Mouse (Mus musculus): ENCODE results near the gene 2610507B11Rik. TPM values are rescaled to one million over a fixed set of nuclear protein-coding genes. Genes with fewer than 3 reads are reported as not detected.
A peak's percentile ranks its signal among the peaks of the same experiment; 100 is the strongest.

The 2610507B11Rik gene
- 52.8 and 72.1 TPM in 2 replicates for polyA plus RNA-seq (2014; fragmentation: Nextera tagmentation; extraction: Ambion mirVana)

DNA sequence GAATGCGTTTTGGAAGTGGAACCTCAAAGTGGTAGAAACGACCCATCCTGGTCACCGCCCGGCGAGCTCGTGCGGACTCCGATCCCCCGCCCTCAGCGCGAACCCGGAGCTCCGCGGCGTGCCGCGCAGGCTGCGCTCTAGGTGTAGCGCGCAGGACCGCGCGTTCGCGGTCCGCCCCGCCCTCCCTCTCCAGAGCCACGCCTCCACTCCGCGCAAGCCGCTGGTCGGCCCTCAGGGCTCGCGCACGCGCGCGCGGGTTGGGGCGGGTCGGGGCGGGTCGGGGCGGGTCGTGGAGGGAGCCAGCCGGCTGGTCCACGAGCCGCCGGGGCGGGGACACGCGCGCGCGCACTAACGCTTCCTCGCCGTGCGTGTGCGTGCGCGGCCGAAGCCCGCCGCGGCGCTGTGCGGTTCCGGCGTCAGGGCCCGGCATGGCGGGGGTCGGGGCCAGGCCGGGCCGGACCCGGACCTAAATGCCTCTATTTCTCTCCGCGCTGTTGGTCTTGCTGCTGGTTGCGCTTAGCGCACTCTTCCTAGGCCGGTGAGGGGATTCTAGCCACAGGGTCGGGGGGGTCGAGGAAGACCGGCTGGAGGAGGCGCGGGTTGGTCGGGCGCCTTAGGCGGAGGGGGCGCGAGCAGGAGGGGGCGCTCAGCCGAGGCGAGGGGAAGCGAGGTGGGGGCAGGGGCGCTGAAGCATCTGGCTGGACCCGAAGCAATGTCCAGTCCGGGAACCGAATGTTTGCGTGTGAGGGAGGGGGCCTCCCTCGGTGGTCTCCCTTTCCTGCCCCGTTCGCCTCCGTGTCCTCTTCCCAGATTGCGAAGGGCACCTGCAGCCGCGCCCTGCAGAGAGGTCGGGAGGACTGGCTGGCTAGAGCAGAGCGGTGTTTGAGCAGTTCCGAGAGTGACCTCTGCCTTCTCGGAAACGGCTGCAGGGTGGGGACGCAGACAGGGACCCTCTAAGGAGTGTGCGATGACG, at the start of gene 2610507B11Rik:
Gene 2610507B11Rik, plus strand, starts transcription at position 373 of the 973 bp plus-strand sequence.
- ATAC-seq (ENCODE audit: low FRiP score, low TSS enrichment) (peak; percentile 97), DNase-seq (peak; percentile 98)
- H3K27ac ChIP-seq (replicated peaks; ENCODE audit: low read depth, low read length): peak within 1 kb of the TSS; percentile 82
- peaks cover 30% of the 10 kb centered on the region for H3K36me3 ChIP-seq (ENCODE audit: control insufficient read depth, insufficient read depth, low read length)
- no peaks in the 10 kb centered on the region for H3K9me3 ChIP-seq (ENCODE audit: control insufficient read depth, low read length)
- peak within 1 kb of the TSS; percentile 76 for H3K9ac ChIP-seq (replicated peaks; ENCODE audit: low read length)
- peak within 1 kb of the TSS; percentile 81 for H3K4me2 ChIP-seq (ENCODE audit: low read length)
- no peaks in the 10 kb centered on the region for H3K27me3 ChIP-seq (ENCODE audit: control insufficient read depth, insufficient read depth, low read length)
- 0 out of 2 replicates have a peak, but pooled peaks cover 4% of the 10 kb centered on the region for H3K4me1 ChIP-seq (ENCODE audit: control insufficient read depth, insufficient read depth, low read length)
- H3K4me3 ChIP-seq (replicated peaks; ENCODE audit: low read depth, low read length): peak within 1 kb of the TSS; percentile 87
- under 1% methylated on average over 96 of the region's 115 CpGs for WGBS

DNA sequence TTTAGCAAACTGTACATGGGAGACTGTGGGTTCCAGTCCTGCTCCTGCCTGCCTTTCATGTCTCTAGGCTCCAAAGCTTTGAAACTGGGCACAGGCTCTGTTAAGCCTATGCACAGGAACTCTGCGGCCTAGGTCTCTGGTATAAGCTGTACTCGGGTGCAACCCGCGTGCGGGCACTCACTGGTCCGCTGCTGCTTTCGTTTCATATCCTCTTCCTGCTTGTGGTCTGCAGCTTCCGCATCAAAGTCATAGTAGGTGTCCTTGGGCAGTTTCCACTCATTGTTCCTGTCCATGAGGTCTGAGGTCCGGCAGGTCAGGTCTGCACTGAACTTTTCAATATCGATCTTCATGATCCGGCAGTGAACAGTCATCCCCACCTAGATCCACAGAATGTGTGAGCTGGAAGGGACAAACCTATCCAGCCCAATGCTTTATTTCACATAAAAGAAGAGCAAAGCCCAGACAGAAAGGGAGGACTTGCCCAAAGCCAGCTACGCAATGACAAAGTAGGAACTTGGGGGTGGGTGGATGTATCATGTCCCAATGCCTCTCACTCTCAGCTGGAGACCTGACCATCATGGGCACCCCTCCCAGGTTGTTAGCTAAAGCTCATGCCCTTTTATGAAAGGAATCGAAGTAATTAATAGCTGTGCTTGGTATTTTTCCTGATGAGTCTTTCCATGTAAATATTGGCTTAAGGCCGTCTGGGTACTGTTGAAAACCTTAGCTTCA, 48.3 kb upstream of the 2610507B11Rik start:
- DNase-seq: no peak
- Histone ChIP-seq H3K4me1 (ENCODE audit: control insufficient read depth, insufficient read depth, low read length) (no peaks in the 10 kb centered on the region), H3K9ac (replicated peaks; ENCODE audit: low read length) (no peak overlapping the region), H3K9me3 (ENCODE audit: control insufficient read depth, low read length) (no peaks in the 10 kb centered on the region), H3K27ac (replicated peaks; ENCODE audit: low read depth, low read length) (no peak overlapping the region), H3K27me3 (ENCODE audit: control insufficient read depth, insufficient read depth, low read length) (no peaks in the 10 kb centered on the region), H3K36me3 (ENCODE audit: control insufficient read depth, insufficient read depth, low read length) (peaks cover 100% of the 10 kb centered on the region), H3K4me3 (replicated peaks; ENCODE audit: low read depth, low read length) (no peak overlapping the region), H3K4me2 (ENCODE audit: low read length) (no peak overlapping the region)
- no peak for ATAC-seq (ENCODE audit: low FRiP score, low TSS enrichment)
- 95% methylated on average over 14 of the region's 14 CpGs for WGBS

DNA sequence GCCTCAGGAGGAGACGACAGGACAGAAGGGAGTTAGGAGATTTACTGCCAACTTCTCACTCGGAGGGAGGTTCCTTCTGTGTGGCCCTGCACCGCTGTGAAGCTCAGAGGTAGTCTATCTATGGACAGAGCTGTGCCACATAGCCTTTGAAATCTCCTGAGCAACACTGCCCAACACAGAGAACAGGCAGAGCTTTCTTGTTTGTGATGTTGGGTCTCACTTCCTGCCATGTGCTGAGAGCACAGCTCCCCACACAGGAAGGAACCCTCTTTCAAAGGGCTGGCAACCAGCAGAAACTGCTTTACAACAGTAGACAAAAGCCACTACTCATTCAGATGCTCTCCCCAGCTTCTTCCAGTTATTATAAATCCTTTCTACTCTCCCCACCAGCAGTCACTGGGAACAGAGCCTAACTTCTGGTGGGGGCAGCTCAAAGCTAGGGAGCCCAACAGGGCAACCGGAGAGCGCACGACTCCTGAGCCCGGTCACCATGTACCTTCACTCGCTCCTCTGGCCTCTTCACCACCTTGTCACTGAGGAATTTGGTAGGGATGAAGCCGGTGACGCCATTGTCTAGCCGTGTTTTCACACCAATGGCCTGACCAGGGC, 45.7 kb upstream of the 2610507B11Rik start:
- H3K4me2 ChIP-seq (ENCODE audit: low read length): no peak overlapping the region
- no peak for ATAC-seq (ENCODE audit: low FRiP score, low TSS enrichment)
- peaks cover 100% of the 10 kb centered on the region for H3K36me3 ChIP-seq (ENCODE audit: control insufficient read depth, insufficient read depth, low read length)
- DNase-seq: no peak
- H3K9ac ChIP-seq (replicated peaks; ENCODE audit: low read length): no peak overlapping the region
- H3K9me3 ChIP-seq (ENCODE audit: control insufficient read depth, low read length): no peaks in the 10 kb centered on the region
- H3K27ac ChIP-seq (replicated peaks; ENCODE audit: low read depth, low read length): no peak overlapping the region
- H3K27me3 ChIP-seq (ENCODE audit: control insufficient read depth, insufficient read depth, low read length): no peaks in the 10 kb centered on the region
- no peaks in the 10 kb centered on the region for H3K4me1 ChIP-seq (ENCODE audit: control insufficient read depth, insufficient read depth, low read length)
- no peak overlapping the region for H3K4me3 ChIP-seq (replicated peaks; ENCODE audit: low read depth, low read length)
- 92% methylated on average over 11 of the region's 11 CpGs for WGBS

- H3K4me2 ChIP-seq (ENCODE audit: low read length): no peak overlapping the region
Observed at GRCm38 (mm10) chr11:78223586-78223985, 38.0 kb upstream of the 2610507B11Rik start.

DNA sequence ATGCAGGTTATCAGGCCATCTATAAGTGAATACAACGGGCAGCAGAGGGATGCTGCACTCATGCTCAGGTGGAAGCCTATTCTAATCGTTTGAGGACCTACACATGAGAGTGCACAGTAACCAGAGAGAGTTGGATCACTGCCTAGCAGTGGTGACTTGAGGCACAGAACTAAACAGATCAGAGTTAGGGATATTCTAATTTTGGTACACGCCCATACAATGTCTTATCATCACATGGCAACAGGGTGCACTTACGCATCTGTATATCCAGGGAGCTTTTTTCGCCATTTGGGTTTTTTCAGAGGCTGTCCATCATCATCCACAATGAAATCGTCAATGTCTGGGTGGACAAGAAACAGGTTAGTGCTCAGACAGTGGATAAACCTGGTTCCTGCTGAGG, 30.0 kb upstream of the 2610507B11Rik start:
- Histone ChIP-seq H3K4me3 (replicated peaks; ENCODE audit: low read depth, low read length) (no peak overlapping the region), H3K27me3 (ENCODE audit: control insufficient read depth, insufficient read depth, low read length) (no peaks in the 10 kb centered on the region), H3K27ac (replicated peaks; ENCODE audit: low read depth, low read length) (no peak overlapping the region), H3K9me3 (ENCODE audit: control insufficient read depth, low read length) (no peaks in the 10 kb centered on the region), H3K4me1 (ENCODE audit: control insufficient read depth, insufficient read depth, low read length) (no peaks in the 10 kb centered on the region), H3K36me3 (ENCODE audit: control insufficient read depth, insufficient read depth, low read length) (peaks cover 90% of the 10 kb centered on the region), H3K9ac (replicated peaks; ENCODE audit: low read length) (no peak overlapping the region), H3K4me2 (ENCODE audit: low read length) (no peak overlapping the region)
- no peak for ATAC-seq (ENCODE audit: low FRiP score, low TSS enrichment)
- DNase-seq: no peak
- 95% methylated on average over 6 of the region's 6 CpGs for WGBS

More at GRCm38 (mm10) chr11:78223586-78223985, 38.0 kb upstream of the 2610507B11Rik start:
- Histone ChIP-seq H3K27me3 (ENCODE audit: control insufficient read depth, insufficient read depth, low read length) (no peaks in the 10 kb centered on the region), H3K27ac (replicated peaks; ENCODE audit: low read depth, low read length) (no peak overlapping the region), H3K9ac (replicated peaks; ENCODE audit: low read length) (no peak overlapping the region), H3K4me3 (replicated peaks; ENCODE audit: low read depth, low read length) (no peak overlapping the region), H3K36me3 (ENCODE audit: control insufficient read depth, insufficient read depth, low read length) (peaks cover 98% of the 10 kb centered on the region), H3K4me1 (ENCODE audit: control insufficient read depth, insufficient read depth, low read length) (no peaks in the 10 kb centered on the region), H3K9me3 (ENCODE audit: control insufficient read depth, low read length) (no peaks in the 10 kb centered on the region)
- WGBS: 95% methylated on average over 4 of the region's 4 CpGs
- DNase-seq (no peak), ATAC-seq (ENCODE audit: low FRiP score, low TSS enrichment) (no peak)

- H3K9me3 ChIP-seq (ENCODE audit: control insufficient read depth, low read length): no peaks in the 10 kb centered on the region
- H3K36me3 ChIP-seq (ENCODE audit: control insufficient read depth, insufficient read depth, low read length): peaks cover 21% of the 10 kb centered on the region
- H3K4me1 ChIP-seq (ENCODE audit: control insufficient read depth, insufficient read depth, low read length): peaks cover 10% of the 10 kb centered on the region
- WGBS: 88% methylated on average over 9 of the region's 9 CpGs
- no peak overlapping the region for H3K9ac ChIP-seq (replicated peaks; ENCODE audit: low read length)
- ATAC-seq (ENCODE audit: low FRiP score, low TSS enrichment) (no peak), DNase-seq (no peak)
- no peak overlapping the region for H3K4me2 ChIP-seq (ENCODE audit: low read length)
- no peak overlapping the region for H3K27ac ChIP-seq (replicated peaks; ENCODE audit: low read depth, low read length)
- no peak overlapping the region for H3K4me3 ChIP-seq (replicated peaks; ENCODE audit: low read depth, low read length)
- H3K27me3 ChIP-seq (ENCODE audit: control insufficient read depth, insufficient read depth, low read length): no peaks in the 10 kb centered on the region
Observed at GRCm38 (mm10) chr11:78240193-78240857, 21.2 kb upstream of the 2610507B11Rik start.

DNA sequence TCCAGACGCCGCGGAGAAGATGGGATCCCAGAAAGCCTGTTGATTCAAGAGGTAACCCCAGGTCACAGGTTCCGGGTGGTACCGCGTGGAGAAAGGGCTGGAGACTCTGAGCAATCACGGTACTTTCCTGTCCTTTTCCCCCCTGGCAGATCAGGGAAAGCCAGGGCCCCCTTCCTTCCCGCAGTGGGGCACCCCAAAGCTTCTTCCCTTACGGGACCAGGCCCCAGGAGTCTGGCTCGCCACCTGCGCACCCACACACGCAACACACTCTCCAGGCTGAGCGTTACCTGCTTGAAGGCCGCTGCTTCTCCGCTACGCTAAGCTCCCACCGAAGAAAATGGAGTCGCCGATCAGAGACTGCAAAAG, 16.3 kb upstream of the 2610507B11Rik start:
- ATAC-seq (ENCODE audit: low FRiP score, low TSS enrichment) (peak; percentile 43; the same call in 1 of the 2 replicates), DNase-seq (peak; percentile 8)
- peak overlapping the region; percentile 90 for H3K4me2 ChIP-seq (ENCODE audit: low read length)
- H3K27ac ChIP-seq (replicated peaks; ENCODE audit: low read depth, low read length): peak overlapping the region; percentile 96
- peaks cover 27% of the 10 kb centered on the region for H3K4me1 ChIP-seq (ENCODE audit: control insufficient read depth, insufficient read depth, low read length)
- peak overlapping the region; percentile 83 for H3K9ac ChIP-seq (replicated peaks; ENCODE audit: low read length)
- peak overlapping the region; percentile 85 for H3K4me3 ChIP-seq (replicated peaks; ENCODE audit: low read depth, low read length)
- no peaks in the 10 kb centered on the region for H3K9me3 ChIP-seq (ENCODE audit: control insufficient read depth, low read length)
- under 1% methylated on average over 19 of the region's 19 CpGs for WGBS
- H3K36me3 ChIP-seq (ENCODE audit: control insufficient read depth, insufficient read depth, low read length): peaks cover 7% of the 10 kb centered on the region
- no peaks in the 10 kb centered on the region for H3K27me3 ChIP-seq (ENCODE audit: control insufficient read depth, insufficient read depth, low read length)

All from midbrain, embryonic 14.5 days (tissue).